Mouse (Mus musculus) layer of hippocampus, adult 2 months (tissue): ENCODE data around the gene Poc1b. TPM values are rescaled to one million over a fixed set of nuclear protein-coding genes. Genes with fewer than 3 reads are reported as not detected.
"Not testable (repeated sequence)": the region's sequence is repeated elsewhere in the genome, so short reads cannot be mapped to it uniquely, and the experiment has no call there.

Experiments used
- DNase-seq, 2 experiments: peaks; one replicate each; pipeline ENCODE4 v3.0.0; 2022; ENCODE audit warnings: low spot score in 2 of 2
- H3K27ac ChIP-seq: fragments of 200-600 bp; 2 replicates; pipeline ENCODE4 v1.8.1; 2022
- H3K4me3 ChIP-seq: fragments of 200-600 bp; 2 replicates; pipeline ENCODE4 v1.8.1; 2022; ENCODE audit warnings: mild to moderate bottlenecking
- CTCF ChIP-seq: fragments of 200-600 bp; conservative IDR thresholded peaks from 2 replicates; pipeline ENCODE4 v1.8.1; 2022; ENCODE audit warnings: antibody characterized with exemption, mild to moderate bottlenecking, moderate library complexity
- total RNA-seq, 2 experiments: library from RNA; stranded (reverse); gene quantifications; 2 replicates each; pipeline ENCODE4 v1.2.3; 2021

The Poc1b gene
- total RNA-seq, 2 experiments from 2014 or later = 6.0 to 6.1 TPM

DNA sequence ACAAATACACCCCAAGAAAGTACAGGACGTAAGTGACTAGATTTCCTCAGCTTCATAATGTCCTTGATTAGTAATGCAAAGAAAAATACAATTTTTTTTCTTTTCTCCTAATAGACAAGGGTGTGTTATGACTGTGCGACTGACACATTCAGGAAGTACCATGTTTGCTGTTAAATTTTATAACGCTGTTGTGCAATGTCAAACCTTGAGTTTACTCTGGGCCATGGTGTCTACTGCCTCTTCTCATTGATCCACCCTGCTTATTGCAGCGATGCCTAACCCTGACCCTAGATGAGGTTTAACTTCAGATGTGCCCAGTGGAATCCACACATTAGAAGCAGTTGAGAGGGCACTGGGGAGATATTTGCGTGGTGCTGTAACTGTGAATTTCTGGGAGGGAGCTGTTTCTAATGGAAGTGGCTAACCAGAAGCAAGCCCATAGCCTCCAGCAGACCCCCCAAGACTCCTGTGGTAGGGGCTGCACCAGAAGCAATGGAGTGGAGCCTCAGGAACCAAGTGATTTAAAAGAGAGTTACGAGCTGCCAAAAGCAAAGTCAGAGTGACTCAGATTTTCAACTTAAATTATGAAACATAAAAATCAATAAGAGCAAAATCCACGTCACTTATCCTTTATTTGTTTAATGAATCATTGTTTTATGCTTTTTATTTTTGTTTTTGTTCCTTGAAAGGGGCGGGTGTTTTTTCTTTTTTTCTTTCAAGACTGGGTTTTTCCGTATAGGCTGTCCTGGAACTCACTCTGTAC, 104.8 kb downstream of the Poc1b start:
- DNase-seq = no peak
- Histone ChIP-seq H3K27ac (no peak overlapping the region), H3K4me3 (no peak overlapping the region)
- no peak for TF ChIP-seq CTCF

DNA sequence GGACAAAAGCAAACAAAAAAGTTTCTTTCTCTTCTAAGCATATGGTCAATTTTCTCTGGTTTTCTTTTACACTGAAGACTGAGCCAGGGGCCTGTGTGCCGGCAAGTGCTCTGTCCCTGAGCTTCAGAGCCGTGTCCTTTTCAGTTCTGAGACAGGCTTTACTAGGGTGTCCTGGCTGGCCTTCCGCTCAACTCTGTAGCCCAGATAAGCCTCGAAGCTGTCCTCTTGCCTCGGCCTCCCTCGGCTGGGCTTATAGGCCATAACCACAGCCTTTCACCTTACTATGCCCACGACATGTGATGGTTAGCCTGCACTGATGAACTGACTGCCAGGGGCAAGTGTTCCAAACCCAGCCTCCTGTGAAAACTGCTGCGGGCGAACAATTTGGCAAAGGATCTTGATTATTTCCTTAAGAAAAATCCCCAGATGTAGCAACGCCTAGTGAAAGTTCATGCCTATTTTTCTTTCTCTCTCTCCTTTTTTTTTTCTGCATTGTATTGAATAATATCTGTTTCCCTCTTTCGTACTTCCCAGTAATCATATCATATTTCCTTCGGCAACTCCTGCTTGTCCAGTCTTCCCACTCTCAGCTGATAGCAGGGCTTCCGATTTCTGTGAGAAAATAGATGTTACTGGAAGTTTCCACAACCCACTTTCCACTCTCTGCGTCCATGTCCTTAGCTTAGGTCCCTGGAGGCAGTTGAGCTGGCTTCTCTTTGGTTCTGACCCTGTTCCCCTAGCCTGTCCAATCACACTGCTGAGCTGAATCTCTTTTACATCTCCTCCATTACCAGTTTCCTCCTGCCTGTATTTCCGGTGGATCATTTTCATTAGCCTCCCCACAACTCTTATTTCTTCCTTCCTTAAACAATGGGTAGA, 107.8 kb downstream of the Poc1b start:
- no peak for DNase-seq
- H3K4me3 ChIP-seq = no peak overlapping the region
- TF ChIP-seq CTCF = no peak
- no peak overlapping the region for H3K27ac ChIP-seq

DNA sequence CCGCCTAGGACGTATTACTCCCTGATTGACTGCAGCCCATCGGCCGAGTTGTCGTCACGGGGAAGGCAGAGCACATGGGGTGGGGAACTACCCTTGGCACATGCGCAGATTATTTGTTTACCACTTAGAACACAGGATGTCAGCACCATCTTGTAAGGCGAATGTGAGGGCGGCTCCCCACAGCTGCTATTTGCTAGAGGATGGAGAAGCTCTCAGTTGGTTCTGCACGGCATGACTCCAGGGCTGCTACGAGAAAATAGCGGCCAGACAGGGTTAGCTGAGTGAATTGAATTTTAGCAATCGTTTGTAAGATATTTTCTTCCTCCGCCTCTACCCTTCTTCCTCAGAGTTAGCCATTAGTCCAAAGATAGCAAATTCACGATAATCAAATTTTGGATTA, 109.7 kb downstream of the Poc1b start:
- not testable (repeated sequence) for H3K27ac ChIP-seq, DNase-seq, H3K4me3 ChIP-seq

- Histone ChIP-seq H3K4me3 (no peak overlapping the region), H3K27ac (no peak overlapping the region)
- TF ChIP-seq CTCF = peak; percentile 45
- DNase-seq = no peak
Measured at GRCm38 (mm10) chr10:99221540-99221939, 114.7 kb downstream of the Poc1b start.

GRCm38 (mm10) chr10:99222726-99223125, 115.9 kb downstream of the Poc1b start:
- no peak overlapping the region for H3K27ac ChIP-seq
- no peak for DNase-seq
- TF ChIP-seq CTCF = no peak
- no peak overlapping the region for H3K4me3 ChIP-seq

DNA sequence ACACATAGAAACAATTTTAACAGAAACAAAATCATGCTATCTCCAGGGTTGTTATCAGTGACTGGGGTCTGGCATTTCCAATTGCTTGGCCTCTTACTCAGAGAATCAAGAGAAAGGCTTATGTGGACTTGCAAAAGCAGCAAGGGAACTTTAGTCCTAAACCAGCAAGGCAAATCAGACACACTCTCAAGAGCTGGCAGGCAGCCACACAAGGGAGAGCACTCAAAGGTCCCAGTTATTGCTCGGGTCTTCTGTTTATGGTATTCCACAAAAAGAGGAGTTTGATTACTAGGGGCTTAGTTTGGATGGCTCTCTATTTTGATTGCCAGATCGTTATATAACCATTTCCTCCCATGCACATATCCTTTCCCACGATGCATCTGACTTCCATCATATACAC, 117.4 kb downstream of the Poc1b start:
- Histone ChIP-seq H3K4me3 (no peak overlapping the region), H3K27ac (no peak overlapping the region)
- no peak for TF ChIP-seq CTCF
- DNase-seq = no peak

GRCm38 (mm10) chr10:99226782-99227181, 119.9 kb downstream of the Poc1b start:
- no peak for DNase-seq
- no peak overlapping the region for H3K4me3 ChIP-seq
- TF ChIP-seq CTCF = no peak
- H3K27ac ChIP-seq = no peak overlapping the region

DNA sequence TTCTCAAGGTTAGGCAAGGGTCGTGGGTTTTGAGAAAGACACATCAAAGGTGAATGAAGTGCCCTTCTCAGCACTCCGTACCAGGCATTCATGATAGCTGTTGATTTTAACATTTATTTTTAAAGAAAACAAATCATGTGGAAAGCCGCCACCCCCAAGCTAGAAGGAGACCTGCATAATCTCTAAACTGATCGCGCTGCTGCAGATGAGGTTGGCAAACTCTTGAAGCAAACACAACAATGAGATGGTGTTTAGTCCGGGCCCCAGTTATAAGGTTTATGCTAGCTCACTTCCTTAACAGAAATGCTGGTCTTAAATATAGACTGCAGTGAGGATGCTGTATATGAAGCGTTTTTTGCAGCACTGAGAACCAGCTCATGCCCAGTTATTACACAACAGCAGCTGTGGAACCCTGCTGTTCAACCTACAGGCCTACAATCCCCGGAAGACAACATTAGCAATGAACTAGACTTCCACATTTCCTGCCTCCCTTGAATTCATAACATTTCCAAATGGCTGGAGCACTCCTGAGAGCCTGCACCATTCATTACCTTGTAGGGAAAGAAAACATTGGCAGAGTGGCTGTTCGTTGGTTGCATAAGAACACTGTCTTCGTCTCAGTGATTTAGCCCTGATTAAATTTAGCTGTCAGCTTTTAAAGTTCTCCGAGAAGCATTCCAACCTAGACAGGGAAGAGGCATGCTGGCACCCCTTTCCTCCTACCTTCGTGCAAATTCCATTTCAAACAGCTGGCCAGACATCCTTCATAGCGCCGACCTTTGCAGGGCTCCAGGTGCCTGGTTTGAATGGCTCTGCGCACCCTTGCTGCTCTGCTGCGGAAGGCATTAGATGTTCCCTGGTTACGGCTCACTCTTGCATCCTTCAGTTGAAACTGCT, 121.4 kb downstream of the Poc1b start:
- DNase-seq = peak in 1 of 2 experiments; percentile 35
- Histone ChIP-seq H3K4me3 (0 out of 2 replicates have a peak overlapping the region, but pooled peaks have one; percentile 18), H3K27ac (peak overlapping the region; percentile 77)
- no peak for TF ChIP-seq CTCF

DNA sequence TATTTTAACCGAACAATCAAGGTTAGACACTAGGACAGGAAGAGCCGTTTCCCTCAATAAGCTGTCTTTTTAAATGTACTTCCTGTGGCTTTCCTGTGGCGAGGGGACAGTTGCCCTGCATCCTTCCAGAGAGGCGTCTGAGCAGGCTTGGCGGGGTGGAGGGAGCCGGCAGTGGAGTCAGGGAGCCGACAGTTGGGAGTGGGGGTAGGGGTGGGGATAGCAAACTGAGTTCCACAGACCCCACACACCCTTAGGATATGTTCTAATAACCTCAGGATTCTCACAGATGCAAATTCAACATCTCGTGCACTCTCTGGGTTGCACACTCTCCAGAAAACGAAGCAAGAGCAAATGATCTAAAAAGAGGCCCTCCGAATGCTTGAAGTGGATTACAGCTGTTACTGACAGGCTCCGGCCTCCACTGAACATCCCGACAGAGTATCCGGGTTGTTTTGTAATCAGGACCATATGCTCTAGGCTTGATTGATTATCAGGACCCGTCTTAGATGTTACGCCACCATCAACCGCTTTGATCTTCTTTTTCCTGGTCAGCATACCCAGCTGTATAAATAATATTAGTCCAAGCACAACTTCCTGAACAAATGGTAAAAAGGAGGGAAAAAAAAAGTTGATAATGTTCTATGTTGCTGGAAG, 122.3 kb downstream of the Poc1b start:
- no peak for TF ChIP-seq CTCF
- DNase-seq = no peak
- Histone ChIP-seq H3K27ac (peak overlapping the region; percentile 77; the same call in 1 of the 2 replicates), H3K4me3 (no peak overlapping the region)

DNA sequence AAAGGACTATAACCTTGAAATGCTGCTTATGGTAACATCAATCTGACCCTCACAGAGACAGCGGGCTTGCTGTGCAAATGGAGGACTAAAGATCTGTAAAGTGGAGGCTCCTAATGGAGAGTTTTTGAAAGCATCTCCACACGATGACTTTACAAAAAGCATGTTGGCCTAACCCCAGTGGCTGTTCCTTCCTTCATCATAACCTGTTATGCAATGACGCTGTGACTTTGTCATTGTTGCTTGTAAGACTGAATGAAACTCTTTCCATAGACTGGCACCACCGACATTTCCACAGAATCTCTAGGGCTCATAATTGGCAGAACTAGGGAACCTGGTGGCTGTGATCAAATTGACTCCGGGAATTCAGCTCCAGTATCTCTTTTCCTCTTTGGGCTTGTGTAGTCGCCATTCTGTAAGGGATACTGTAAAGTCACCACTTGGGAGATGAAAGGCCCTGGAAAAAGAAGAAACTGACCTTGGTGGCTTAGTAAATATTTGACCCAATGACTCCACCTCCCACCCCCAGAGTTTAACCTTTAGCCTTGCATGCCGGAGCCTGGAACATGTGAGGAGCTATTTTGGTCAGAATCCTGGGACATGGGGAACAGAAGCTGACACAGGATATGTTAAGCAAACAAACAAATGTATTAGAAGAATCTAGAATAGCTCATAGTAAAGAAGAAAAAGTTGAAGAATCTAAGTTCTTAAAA, 125.8 kb downstream of the Poc1b start:
- H3K27ac ChIP-seq = no peak overlapping the region
- TF ChIP-seq CTCF = no peak
- no peak for DNase-seq
- no peak overlapping the region for H3K4me3 ChIP-seq

DNA sequence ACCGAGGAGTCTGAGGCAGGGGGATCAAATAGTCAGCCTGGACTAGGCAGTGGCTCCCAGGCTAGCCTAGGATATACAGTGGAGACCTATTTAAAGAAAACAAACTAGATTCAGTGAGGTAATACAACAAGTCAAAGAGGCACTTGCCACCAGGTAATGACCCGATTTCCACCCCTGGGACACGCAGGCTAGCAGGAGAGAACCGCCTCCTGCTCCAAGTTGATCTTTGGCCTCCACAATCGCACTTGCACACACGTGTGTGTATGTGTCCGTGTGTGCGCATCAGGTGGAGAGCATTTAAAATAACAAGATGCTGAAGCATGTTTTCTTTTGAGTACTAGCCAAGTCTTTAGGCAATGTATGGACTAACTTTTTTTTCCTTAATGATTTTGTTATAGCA, 127.5 kb downstream of the Poc1b start:
- H3K4me3 ChIP-seq = no peak overlapping the region
- H3K27ac ChIP-seq = no peak overlapping the region
- TF ChIP-seq CTCF = no peak
- DNase-seq = no peak

- no peak for DNase-seq
- no peak for TF ChIP-seq CTCF
- Histone ChIP-seq H3K27ac (no peak overlapping the region), H3K4me3 (no peak overlapping the region)
Measured at GRCm38 (mm10) chr10:99235081-99235480, 128.2 kb downstream of the Poc1b start.
